Mouse (Mus musculus) heart, postnatal 25 days (tissue): ENCODE results near the gene Acaca. TPM values are rescaled to one million over a fixed set of nuclear protein-coding genes. Genes with fewer than 3 reads are reported as not detected.
A peak's percentile ranks its signal among the peaks of the same experiment; 100 is the strongest.
"Not testable (repeated sequence)": the region's sequence is repeated elsewhere in the genome, so short reads cannot be mapped to it uniquely, and the experiment has no call there.

Experiments used
- DNase-seq: peaks from one replicate; pipeline ENCODE4 v3.0.0; 2022; ENCODE audit warnings: low spot score
- intact Hi-C: fragments of 180-260 bp; cut with DNase I; formaldehyde crosslinking; loops from one replicate; pipeline ENCODE4 v1.15.1; 2025
- total RNA-seq, 2 experiments: library from RNA; stranded (reverse); gene quantifications; 2 replicates each; pipeline ENCODE4 v1.2.3; 2021

The Acaca gene
- total RNA-seq, 2 experiments from 2014 or later = 16.5 to 22.1 TPM

DNA sequence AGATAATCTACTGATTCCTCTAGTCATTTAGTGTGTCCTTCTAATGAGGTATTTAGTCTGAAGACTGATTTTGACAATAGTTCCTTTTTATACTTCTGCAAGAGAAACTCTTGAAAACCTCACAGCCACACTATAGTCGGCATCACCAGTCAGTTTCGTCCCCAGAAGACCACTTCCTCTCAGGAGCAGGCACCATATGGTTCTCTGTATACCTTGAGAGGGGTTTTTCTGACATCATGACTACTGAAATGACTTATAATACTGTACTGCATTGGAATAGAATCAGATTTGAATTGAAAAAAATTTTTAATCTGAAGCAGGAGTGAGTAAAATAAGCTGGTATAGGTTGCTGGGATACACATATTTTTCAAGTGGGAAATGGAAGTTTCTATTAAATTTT lies 239.4 kb downstream of the Acaca start:
- DNase-seq = no peak
- intact Hi-C loops = no loop called here

DNA sequence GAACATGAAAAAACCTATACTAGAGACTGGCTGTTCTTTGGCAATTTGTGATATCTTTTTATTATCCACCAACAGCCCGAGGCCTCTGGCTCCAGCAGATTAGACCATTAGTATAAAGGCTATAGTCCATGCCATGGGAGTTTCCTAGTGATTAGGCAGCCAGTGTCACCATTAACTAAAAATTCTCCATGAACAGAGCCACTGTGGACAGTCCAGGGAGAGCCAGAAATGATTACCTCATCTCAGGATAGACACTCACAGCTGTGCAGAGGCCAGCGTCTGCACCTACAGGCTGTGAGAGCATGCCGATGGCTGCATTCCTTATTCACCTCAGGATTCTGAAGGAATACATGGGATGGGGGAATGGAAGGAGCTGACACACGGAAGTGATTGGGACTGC lies 243.7 kb downstream of the Acaca start:
- intact Hi-C loops = no loop called here
- no peak for DNase-seq

DNA sequence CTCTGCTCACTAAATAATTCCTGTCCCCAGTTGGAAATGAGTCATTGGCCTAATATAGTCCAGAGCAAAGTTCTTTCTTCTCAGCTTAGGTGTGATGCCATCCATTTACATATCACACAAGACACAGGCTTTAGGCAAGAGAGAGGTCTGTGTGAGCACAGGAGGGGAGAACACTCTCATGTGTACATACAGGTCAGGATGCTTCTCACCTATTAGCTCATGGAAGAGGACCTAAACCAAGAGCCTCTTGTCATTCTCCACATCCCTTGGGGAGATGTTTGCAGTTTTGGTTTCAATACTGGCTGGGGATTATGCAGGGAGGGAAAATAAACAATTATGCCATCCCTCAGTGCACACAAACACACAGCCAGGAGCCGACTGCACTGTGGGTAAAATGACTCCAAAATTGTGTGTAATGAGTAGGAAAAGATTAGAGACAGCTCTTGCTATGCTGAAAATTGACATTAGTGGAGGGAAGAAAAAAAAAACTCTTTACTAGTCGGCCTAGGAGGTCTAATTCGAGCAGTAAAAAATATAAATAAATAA lies 246.6 kb downstream of the Acaca start:
- intact Hi-C loops = no loop called here

DNA sequence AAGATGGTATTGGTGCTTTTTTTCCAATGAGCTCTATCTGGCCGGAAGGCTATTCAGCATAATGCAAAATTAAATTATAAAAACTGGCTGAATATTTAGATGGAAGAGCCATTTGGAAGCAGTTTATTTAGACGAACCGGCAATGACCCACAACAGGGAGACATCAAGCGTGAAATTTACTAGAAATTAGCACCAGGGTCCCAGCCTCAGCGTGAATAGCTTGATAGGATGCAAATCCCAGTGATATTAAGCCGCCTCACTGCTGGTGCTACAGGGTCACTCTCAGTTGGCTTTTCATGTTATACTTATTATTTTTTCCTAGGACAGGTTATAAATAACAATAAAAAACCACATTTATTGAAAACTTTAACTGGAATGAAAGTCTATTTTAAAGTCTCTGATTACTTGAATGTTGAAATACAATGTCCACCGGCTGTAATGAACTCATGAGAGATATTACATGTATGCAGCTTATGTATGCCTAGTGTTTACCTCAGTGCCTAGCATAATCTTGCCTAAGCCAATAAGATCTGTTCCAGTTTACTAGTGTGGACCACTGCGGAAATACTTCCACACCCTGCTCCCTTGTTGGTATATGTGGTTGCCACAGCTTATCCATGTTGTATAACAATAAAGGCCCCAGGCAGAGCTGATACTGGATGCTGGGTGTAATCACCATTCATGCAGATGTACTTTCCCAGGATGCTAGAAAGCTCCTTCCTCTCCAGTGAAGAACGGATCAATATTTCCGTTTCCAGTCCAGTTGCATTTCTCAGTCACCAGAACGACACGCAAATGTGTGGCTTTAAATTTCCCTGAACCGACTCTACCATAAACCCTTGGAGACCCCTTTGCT lies 247.3 kb downstream of the Acaca start:
- no peak for DNase-seq
- intact Hi-C loops = no loop called here

More for the DNA sequence above, 246.6 kb downstream of the Acaca start:
- DNase-seq = no peak

DNA sequence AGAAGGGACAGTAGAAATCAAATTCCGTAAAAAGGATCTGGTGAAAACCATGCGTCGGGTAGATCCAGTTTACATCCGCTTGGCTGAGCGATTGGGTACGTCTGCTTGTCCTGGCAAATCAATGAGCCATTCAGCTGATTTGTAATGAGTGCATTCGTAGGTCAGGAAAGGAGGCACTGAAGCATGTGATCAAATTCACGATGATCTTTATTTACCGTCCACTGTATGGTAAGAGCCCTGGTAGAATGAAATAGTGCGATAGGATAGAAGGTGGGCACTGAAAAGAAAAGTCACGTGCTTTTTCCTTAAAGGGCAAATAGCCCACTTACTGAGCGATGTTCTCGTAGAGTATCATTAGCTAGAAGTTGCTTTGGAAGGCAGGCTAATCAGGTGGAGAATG lies 253.0 kb downstream of the Acaca start:
- intact Hi-C loops = no loop called here
- DNase-seq = no peak

DNA sequence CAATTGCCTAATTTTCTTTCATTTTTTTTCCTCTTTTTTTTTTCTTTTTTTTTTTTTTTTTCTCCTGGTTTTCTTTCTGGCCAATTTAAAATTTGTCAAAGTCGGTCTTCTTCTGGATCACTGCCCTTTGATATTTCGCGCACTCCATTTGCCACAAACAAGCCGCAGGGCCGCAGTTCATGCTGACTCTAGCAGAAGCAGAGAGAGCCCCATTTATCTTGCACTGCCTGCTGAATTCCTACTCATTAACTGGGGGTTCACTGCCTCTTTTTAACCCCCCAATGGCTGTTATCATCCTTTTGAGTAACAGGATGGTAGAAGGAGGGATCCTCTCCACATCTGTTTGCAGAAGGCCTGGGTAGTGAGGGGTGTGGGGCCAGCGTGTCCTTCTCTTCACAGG lies 254.4 kb downstream of the Acaca start:
- intact Hi-C loops = no loop called here
- no peak for DNase-seq

DNA sequence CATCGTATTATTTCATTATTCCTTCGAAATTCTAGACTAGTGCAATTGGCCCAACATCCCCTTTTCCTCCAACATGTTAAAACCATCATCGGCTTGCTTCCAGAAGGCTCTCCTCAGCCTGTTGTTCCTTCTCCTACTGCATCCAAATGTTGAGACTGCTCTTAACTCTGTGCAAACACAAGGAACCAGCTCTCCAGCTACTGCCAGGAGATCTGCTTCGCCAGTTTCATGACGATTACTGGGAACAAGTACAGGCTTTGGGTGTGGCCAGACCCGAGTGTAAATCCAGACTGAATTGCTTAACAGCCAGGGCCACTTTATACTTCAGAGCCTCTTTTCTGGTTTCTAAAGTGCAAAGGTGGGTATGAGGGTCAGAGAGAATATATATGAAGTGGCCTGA lies 259.9 kb downstream of the Acaca start:
- intact Hi-C loops = no loop called here
- peak; percentile 25 for DNase-seq

DNA sequence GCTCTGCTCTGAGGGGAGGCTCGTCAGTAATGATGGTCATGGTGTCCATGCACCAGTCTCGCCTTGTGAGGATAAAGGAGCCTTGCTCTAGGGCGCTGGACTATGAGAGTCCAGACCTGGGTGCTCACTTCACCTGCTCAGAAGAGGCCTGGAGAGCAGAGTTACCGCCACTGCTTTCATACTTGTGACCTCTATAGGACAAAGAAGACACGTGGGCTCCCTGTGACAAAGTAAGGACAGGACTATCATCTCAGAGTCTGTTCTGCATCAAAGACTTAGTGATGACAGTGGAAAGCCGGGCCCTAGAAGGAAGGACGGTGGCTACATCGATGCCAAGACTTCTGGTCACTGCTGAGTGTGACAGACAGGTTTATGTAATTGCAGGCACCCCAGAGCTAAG lies 261.7 kb downstream of the Acaca start:
- intact Hi-C loops = no loop called here
- no peak for DNase-seq

DNA sequence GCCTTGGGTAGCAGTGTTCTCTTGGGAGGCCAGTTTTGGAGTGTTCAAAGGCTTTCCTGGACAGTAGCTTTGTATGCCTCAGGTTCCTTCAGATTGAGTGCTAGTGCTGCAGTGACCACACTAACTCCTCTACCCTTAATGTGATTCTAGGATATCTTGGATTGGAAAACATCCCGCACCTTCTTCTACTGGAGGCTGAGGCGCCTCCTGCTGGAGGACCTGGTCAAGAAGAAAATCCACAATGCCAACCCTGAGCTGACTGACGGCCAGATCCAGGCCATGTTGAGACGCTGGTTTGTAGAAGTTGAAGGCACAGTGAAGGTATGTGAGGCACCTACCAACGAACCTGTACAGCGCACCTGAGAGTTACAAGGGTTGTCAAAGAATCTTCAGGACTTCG lies 262.6 kb downstream of the Acaca start:
- DNase-seq, intact Hi-C loops: not testable (repeated sequence)

DNA sequence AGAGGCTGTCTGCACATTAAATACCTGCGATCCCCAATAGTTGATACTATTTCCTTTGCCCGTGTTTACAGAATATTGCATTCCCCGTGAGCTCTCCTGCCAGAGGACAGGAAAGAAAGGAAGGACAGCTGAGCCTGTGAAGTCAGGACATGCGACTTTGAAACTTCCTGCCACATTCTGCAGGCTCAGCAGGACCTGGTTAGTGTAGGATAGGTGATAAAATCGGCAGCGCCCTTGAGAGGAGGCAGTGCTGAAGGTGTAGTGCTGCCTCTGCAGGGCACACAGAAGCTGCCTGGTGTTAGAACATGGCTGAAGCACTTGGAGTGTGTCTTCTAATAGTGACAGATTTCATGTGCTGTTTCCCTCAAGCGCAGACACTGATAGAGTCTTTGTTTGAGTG lies 264.1 kb downstream of the Acaca start:
- intact Hi-C loops = no loop called here
- no peak for DNase-seq

DNA sequence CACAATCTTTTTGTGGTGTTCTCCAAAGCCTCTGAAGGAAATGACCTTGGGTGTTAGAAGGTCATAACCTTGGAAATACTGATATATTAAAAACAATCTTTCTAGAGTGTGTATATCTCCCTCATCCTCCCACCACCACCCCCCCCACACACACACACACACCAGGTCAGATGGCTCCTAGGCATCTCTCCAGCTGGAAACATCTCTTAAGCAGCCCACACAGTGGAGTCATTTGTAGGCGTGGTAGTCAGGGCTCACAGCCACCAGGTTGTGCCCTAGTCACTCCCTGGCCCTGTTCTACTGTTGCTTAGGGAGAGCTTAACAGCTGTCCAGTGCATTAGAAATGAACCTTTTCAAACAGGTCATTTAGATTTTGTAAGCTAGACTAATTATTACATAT lies 265.5 kb downstream of the Acaca start:
- no peak for DNase-seq
- intact Hi-C loops = no loop called here

DNA sequence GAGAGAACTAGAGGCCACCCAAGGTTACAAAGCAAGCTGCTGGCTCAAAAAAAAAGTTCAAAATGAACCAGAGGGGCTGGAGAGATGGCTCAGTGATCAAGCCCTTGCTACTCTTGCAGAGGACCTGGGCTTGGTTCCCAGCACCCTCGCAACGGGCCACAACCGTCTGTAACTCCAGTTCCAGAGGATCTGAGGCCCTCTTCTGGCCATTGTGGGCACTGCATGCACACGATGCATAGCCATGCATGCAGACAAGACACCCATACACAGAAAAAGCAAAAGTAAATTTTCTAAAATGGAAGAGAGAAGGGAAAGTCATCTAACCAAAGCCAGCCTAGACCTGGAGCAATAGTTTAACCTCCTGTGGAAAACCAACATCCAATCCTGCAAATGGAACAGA lies 277.3 kb downstream of the Acaca start:
- intact Hi-C loops = no loop called here
- no peak for DNase-seq

DNA sequence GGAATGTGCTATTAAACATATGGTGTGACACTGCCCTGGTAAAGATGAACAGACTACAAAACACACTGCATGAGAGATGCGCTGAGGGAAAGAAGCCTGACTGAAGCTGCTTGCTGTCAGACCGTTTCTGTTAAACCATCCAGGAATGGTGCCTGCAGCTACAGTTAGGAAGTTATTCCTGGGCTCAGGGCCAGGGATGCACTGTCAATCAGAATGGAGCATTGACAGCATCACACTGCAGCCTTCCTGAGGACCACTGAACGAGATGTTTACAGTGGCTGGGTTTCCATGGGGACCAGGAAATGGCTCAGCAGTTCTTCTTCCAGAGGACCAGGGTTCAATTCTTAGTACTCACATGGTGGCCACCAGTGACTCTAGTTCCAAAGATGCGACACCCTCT lies 280.9 kb downstream of the Acaca start:
- no peak for DNase-seq
- intact Hi-C loops = no loop called here

DNA sequence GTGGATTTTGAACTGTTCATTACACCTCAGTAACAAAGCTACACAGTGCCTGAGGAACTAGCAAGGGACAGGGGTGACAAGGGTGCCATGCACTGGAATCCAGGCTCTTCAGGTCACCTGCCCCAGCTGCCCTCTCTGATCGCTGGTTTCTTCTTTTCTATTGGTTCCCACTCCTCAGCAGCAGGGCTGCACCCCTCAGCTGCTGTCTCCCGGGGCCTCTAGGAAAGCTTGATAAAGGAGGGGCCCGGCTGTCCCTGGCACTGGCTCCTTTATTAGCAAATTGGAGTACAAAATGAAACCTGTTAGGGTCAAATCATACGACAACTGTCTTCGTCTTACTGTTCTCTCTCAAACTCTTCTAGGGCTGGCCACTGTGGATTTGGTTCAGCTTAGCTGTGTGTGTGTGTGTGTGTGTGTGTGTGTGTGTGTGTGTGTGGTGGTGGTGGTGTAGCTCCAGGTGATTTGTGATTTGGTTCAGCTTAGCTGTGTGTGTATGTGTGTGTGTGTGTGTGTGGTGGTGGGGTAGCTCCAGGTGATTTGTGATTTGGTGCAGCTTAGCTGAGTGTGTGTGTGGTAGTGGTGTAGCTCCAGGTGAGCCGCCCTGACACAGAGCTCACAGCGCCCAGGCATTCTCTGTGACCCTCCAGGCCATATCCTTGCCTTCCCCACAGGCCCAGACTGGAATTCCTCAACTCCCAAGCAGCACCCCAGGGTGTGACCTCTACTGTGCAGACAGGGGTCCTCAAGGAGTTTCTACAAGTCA lies 281.6 kb downstream of the Acaca start:
- no peak for DNase-seq
- intact Hi-C loops = no loop called here

DNA sequence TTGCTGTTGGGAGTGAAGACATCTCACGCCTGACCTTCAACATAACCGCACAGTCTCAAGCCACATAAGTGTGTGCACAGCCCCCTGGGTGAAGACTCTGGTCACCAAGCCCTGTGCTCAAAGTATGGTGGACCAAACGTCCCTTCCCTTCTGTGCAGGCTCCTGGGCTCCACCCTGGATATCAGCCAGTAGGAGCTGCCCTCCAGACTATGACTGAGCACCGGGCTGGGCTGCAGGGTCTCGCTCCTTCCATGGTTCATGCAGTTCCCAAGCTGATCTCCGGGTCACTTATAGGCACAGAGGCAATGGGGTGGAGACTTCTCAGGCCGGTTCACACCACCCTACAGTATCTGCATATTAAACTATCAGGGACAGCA lies 282.2 kb downstream of the Acaca start:
- intact Hi-C loops = no loop called here
- no peak for DNase-seq

DNA sequence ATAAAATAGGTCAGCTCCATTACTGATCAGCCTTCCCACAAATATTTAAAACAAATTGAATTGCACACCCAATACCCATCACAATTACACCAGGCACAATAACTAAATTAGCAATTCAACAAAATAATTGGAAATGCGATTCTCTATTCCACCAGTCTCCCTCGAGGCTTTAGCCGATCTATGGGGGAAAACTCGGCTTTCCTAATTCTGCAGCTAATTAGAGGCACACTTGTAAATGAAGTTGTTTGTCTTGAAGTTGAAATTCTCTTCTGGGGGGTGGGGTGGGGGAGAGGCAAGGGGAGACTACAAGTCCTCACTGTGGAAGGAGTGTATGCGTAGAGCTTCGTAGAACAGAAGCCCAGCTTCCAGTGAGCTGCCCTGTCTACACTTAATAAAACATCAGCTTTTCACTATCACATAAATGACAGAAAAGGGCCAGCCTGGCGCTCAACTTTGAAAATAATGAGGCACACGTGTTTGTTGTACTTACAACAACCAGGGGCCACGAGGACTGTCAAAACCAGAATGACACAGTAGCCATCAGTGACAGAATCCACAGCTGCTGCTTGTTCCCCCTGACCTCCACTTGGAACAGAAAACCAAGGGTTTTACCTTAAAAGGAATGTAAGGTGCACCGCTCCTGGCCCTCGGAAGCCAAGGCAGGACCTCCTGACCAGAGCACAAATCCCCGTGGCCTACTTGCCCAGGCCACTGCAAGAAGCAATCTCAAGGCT lies 282.9 kb downstream of the Acaca start:
- intact Hi-C loops = no loop called here
- DNase-seq = no peak

DNA sequence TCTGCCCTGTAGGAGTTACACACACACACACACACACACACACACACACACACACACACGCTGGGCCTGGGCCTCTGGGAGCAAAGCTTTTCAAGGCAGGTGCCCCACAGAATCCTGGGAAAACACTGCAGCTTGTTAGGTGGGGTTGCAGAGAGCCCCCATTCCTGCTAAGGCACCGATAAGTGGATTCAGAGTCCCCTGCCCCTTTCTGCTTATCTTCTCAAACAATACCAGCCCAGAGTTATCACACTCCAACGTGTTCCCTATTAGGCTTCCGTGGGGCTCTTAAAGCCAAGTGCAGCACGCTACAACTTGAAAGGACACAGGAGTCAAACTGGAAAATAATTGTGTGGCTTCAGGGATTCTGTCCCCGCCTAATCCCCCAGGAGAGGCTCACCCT lies 283.6 kb downstream of the Acaca start:
- intact Hi-C loops = no loop called here
- no peak for DNase-seq

DNA sequence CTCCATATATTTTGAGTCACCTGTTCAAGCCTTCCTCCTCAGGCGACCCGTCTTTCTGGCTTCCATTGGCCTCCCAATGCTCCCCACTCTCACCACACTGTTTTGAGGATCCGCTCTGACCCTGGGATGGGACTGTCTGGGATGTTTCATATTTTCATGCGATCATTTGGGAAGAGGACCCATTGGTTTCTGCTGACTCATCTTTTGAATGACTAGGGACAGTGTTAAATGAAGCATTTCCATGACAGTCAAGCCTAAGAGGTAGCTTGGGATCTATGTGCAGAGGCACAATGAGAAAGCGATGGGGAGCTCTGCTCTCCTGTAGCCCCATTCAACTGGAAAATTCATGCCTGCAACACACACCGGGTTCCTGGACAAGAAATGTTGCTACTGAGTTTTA lies 291.3 kb downstream of the Acaca start:
- intact Hi-C loops = loop anchor here (10.0 kb wide), 1 partner anchor 156 kb away; no protein-coding TSS in a partner anchor
- DNase-seq = no peak

DNA sequence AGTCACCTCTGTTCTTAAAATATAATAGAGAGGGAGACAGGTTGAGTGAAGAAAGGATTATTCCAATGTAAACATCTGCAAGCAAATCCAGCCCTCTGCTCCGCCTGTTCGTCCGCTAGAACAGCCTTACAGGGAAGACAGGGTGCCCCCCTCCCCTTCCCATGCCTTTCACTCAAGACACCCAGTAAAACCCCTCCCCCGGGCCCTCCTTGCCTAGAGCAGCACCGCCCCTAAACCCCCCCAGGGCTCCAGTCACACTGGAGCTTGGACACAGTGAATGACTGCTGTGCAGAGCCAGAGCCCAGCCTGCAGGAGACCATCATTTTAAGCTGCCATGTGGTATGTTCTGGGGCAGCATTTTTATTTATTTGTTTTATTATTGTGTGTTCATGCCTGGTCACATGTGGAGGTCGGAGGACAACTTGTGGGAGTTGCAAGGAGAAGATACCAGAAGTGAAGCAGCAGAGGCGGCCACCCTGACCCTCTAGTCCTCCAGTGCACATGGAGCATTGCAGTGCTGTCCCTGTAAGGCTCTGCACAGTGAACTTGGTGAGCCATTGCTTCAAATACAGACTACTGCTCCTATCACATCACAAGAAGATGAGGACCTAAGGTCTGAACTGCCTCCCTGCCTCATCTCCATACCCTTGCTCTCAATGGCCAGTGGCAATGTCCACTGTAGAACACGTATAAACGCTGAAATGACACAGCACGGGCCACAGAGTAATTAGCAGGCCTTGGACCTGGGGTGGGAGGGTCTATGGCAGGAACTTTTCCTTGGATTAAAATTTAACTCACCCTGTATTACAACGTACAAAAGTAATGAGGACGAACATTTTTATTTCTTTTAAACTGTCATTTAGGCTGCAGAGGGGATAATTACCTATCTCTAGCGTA lies 296.5 kb downstream of the Acaca start:
- DNase-seq = no peak
- intact Hi-C loops = loop anchor here (5.0 to 10.0 kb wide), 2 partner anchors 161 to 391 kb away; partner anchors contain the start of gene Mrm1
